Mouse (Mus musculus) midbrain, postnatal 0 days (tissue): Measurements from ENCODE around the gene Itgb1bp1. TPM values are rescaled to one million over a fixed set of nuclear protein-coding genes. Genes with fewer than 3 reads are reported as not detected.
A peak's percentile ranks its signal among the peaks of the same experiment; 100 is the strongest.

Source experiments
- ATAC-seq: fragments of 200-750 bp; cut with Nextera tagmentation; 2 replicates; pipeline ENCODE4 v1.8.0; 2017; ENCODE audit warnings: moderate number of reproducible peaks, mild to moderate bottlenecking, moderate TSS enrichment, moderate library complexity; ENCODE audit not compliant: low FRiP score
- DNase-seq: peaks from one replicate; pipeline ENCODE4 v3.0.0-alpha.2; 2015; ENCODE audit warnings: low spot score
- H3K27ac ChIP-seq: fragments of 300-500 bp; sonication (generic); 2 replicates; pipeline ENCODE4 v1.5.1; 2014; ENCODE audit warnings: low read depth, mild to moderate bottlenecking, low read length, mixed read lengths
- H3K27me3 ChIP-seq: fragments of 300-500 bp; sonication (generic); 2 replicates; pipeline ENCODE4 v1.6.1; 2014; ENCODE audit warnings: low read length, control low read depth, mixed read lengths; ENCODE audit not compliant: insufficient read depth
- H3K36me3 ChIP-seq: fragments of 300-500 bp; sonication (generic); 2 replicates; pipeline ENCODE4 v1.6.1; 2014; ENCODE audit warnings: low read length, control low read depth, mixed read lengths; ENCODE audit not compliant: insufficient read depth
- H3K4me1 ChIP-seq: fragments of 300-500 bp; sonication (generic); 2 replicates; pipeline ENCODE4 v1.6.1; 2014; ENCODE audit warnings: mild to moderate bottlenecking, control low read depth, antibody characterized with exemption, low read length, mixed read lengths; ENCODE audit not compliant: insufficient read depth
- H3K4me2 ChIP-seq: fragments of 300-500 bp; sonication (generic); 2 replicates; pipeline ENCODE4 v1.6.1; 2014; ENCODE audit warnings: low read depth, mild to moderate bottlenecking, low read length, mixed read lengths; ENCODE audit not compliant: poor library complexity, severe bottlenecking
- H3K4me3 ChIP-seq: fragments of 300-500 bp; sonication (generic); 2 replicates; pipeline ENCODE4 v1.5.1; 2014; ENCODE audit warnings: low read depth, mild to moderate bottlenecking, low read length, moderate library complexity
- H3K9ac ChIP-seq: fragments of 300-500 bp; sonication (generic); replicated peaks from 2 replicates; pipeline ENCODE4 v1.6.1; 2014; ENCODE audit warnings: mild to moderate bottlenecking, low read length, moderate library complexity, mixed read lengths; ENCODE audit not compliant: poor library complexity, severe bottlenecking
- H3K9me3 ChIP-seq: fragments of 300-500 bp; sonication (generic); 2 replicates; pipeline ENCODE4 v1.6.1; 2016; ENCODE audit warnings: low read length, control low read depth
- CTCF ChIP-seq: IDR thresholded peaks from 2 replicates; pipeline ENCODE4 v1.5.1; 2016; ENCODE audit warnings: antibody characterized with exemption, mild to moderate bottlenecking
- WGBS: fragments of 180-500 bp; shearing (Covaris S2); extraction: QIAGEN DNeasy Blood & Tissue Kit; methylation state at CpG from one replicate; pipeline ENCODE4 v1.1.7; 2014; 5-methylcytosine and 5-hydroxymethylcytosine counted together
- polyA plus RNA-seq: library from polyadenylated mRNA; unstranded; fragments of >200 nt; fragmentation: Nextera tagmentation; extraction: Ambion mirVana; gene quantifications from 2 replicates; pipeline ENCODE4 v1.2.1, GENCODE M21; 2015
- total RNA-seq: library from RNA; depleted of rRNA; stranded (reverse); fragments of >200 nt; gene quantifications from 2 replicates; pipeline ENCODE4 v1.2.3, GENCODE M21; 2014

Itgb1bp1 gene
- total and polyA plus RNA-seq, 2 experiments from 2014 or later: 17.5 to 30.0 TPM

GRCm38 (mm10) chr12:21208172-21208795 is 77.8 kb downstream of the Itgb1bp1 start:
- 87% methylated on average over 11 of the region's 11 CpGs for WGBS
- ATAC-seq: no peak

GRCm38 (mm10) chr12:21207422-21207821 is 78.7 kb downstream of the Itgb1bp1 start:
- no peak for ATAC-seq
- no peak overlapping the region for H3K9ac ChIP-seq

More at GRCm38 (mm10) chr12:21208172-21208795, 77.8 kb downstream of the Itgb1bp1 start:
- H3K9me3 ChIP-seq: no peaks in the 10 kb centered on the region
- peaks cover 29% of the 10 kb centered on the region; the same call in 1 of the 2 replicates for H3K36me3 ChIP-seq
- H3K27ac ChIP-seq: no peak overlapping the region
- no peak for TF ChIP-seq CTCF
- DNase-seq: no peak
- no peaks in the 10 kb centered on the region for H3K27me3 ChIP-seq
- no peaks in the 10 kb centered on the region for H3K4me1 ChIP-seq
- H3K9ac ChIP-seq: no peak overlapping the region
- H3K4me2 ChIP-seq: no peak overlapping the region
- H3K4me3 ChIP-seq: no peak overlapping the region

GRCm38 (mm10) chr12:21205799-21206198 is 80.3 kb downstream of the Itgb1bp1 start:
- DNase-seq (no peak), ATAC-seq (no peak)
- H3K9ac ChIP-seq: no peak overlapping the region
- H3K36me3 ChIP-seq: peaks cover 21% of the 10 kb centered on the region; the same call in 1 of the 2 replicates
- TF ChIP-seq CTCF: no peak
- no peak overlapping the region for H3K4me2 ChIP-seq
- no peaks in the 10 kb centered on the region for H3K9me3 ChIP-seq
- H3K4me3 ChIP-seq: no peak overlapping the region
- H3K27ac ChIP-seq: no peak overlapping the region
- 97% methylated on average over 4 of the region's 4 CpGs for WGBS
- no peaks in the 10 kb centered on the region for H3K4me1 ChIP-seq
- no peaks in the 10 kb centered on the region for H3K27me3 ChIP-seq

More at GRCm38 (mm10) chr12:21207422-21207821, 78.7 kb downstream of the Itgb1bp1 start:
- WGBS: 90% methylated on average over 5 of the region's 5 CpGs
- Histone ChIP-seq H3K27me3 (no peaks in the 10 kb centered on the region), H3K27ac (no peak overlapping the region), H3K4me3 (no peak overlapping the region), H3K36me3 (peaks cover 21% of the 10 kb centered on the region; the same call in 1 of the 2 replicates), H3K4me2 (no peak overlapping the region), H3K9me3 (no peaks in the 10 kb centered on the region), H3K4me1 (no peaks in the 10 kb centered on the region)
- no peak for DNase-seq
- no peak for TF ChIP-seq CTCF

- Histone ChIP-seq H3K4me3 (no peak overlapping the region), H3K4me2 (no peak overlapping the region), H3K4me1 (no peaks in the 10 kb centered on the region), H3K9me3 (no peaks in the 10 kb centered on the region), H3K27ac (no peak overlapping the region), H3K27me3 (no peaks in the 10 kb centered on the region), H3K9ac (no peak overlapping the region), H3K36me3 (peaks cover 21% of the 10 kb centered on the region; the same call in 1 of the 2 replicates)
- TF ChIP-seq CTCF: no peak
- DNase-seq (peak; percentile 60), ATAC-seq (peak; percentile 34; the same call in 1 of the 2 replicates)
- 29% methylated on average over 11 of the region's 11 CpGs for WGBS
Measured at GRCm38 (mm10) chr12:21204701-21205312, 81.3 kb downstream of the Itgb1bp1 start.

- DNase-seq (no peak), ATAC-seq (no peak)
- WGBS: 78% methylated on average over 10 of the region's 10 CpGs
Measured at GRCm38 (mm10) chr12:21201485-21202269, 84.4 kb downstream of the Itgb1bp1 start.

More at GRCm38 (mm10) chr12:21201485-21202269, 84.4 kb downstream of the Itgb1bp1 start:
- Histone ChIP-seq H3K4me3 (no peak overlapping the region), H3K9ac (no peak overlapping the region), H3K4me1 (no peaks in the 10 kb centered on the region), H3K27ac (no peak overlapping the region), H3K9me3 (no peaks in the 10 kb centered on the region), H3K4me2 (no peak overlapping the region), H3K27me3 (no peaks in the 10 kb centered on the region), H3K36me3 (peaks cover 11% of the 10 kb centered on the region; the same call in 1 of the 2 replicates)
- no peak for TF ChIP-seq CTCF
